Mouse (Mus musculus): ENCODE measurements around the gene Ift43. TPM values are rescaled to one million over a fixed set of nuclear protein-coding genes. Genes with fewer than 3 reads are reported as not detected.

The Ift43 gene
- total RNA-seq, 2 experiments from 2014 or later: 42.8 to 45.3 TPM

DNA sequence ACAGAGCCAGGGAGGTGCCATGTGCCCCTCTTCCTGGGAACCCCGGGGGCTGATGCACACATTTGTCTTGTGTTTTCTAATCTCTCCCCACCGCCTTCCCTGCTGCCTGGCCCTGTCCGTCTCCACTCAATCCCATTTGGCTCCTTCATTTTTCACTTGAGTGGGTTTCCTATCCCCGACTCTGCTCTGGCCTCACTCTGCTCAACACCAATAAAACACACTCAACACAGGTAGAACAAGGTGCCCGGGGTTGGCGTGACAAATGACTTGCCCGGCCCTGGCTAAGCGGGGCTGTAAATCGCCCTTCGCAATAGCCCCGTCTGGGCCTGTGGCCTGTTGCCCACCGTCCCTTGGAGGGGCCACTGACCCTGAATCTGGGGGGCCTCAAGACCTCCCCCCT lies 92.0 kb downstream of the Ift43 start:
- no peak for DNase-seq

GRCm38 (mm10) chr12:86175476-86175942 lies 93.2 kb downstream of the Ift43 start:
- no peak for DNase-seq

DNA sequence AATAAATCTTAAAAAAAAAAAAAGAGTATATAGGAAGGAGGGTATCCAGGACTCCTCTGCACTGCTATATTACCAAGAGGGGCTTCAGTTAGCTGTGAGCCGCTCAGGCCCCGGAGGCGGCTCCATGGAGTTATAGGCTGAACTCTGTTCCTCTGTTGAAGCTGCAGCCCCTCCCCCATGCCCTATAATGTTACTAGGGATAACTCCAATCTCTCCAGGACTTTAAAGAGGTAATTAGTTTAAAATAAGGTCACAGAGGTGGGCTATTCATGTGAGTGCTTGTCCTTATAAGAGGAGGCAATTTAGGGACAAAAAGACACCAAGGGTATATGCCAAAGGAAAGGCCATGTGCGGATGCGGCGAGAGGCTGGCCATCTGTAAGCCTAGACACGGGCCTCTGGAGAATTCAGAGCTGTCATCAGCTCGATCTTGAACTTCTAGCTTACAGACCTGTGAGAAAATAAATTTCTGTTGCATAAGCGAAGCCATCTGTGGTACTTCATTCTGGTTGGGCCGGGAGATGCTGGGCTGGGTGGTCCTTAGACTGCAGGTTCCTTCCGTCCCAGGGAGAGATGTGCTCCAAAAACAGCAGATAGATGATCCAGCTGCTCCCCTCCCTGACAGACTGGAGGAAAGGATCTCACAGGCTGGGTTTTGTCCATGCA lies 94.5 kb downstream of the Ift43 start:
- DNase-seq: peak; percentile 27

DNA sequence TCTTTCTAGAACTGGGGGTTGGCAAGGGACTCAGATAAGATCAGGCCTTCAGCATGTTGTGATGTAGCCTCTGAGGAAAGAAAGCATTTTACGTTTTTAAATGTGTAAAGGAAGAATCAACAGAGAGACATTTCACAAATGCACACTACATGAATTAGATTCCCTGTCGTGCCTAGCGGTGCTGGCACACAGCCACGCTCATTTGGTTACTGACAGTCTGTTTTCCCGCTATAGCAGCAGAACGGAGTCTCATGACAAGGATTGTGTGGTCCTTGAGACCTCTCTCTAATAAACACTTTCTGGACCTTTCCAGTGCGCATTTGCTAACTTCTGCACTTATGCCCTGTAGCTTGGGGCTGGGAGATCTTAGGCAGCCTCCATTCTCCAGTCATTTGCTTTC lies 96.9 kb downstream of the Ift43 start:
- DNase-seq: no peak

GRCm38 (mm10) chr12:86181320-86181751 lies 99.0 kb downstream of the Ift43 start:
- no peak for DNase-seq

GRCm38 (mm10) chr12:86181879-86182278 lies 99.5 kb downstream of the Ift43 start:
- DNase-seq: no peak

DNA sequence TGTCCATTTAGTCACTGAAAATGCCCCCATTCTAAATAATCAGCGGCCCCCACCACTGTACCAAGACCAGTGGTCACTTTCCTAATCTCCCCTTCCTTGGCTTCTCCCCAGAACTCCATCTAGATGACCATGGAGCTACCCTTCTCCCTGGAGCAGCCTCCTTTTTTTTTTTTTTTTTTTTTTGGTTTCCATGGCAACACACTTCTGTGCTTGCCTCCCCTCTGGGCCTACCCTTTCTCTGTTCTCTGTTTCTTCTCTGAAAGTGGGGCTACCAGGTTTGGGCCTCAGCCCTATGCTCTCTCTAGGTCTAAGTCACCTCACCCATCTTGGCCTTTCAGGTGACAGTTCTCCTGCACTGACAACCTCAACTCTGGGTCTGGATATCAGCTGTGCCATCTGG lies 100.1 kb downstream of the Ift43 start:
- no peak for DNase-seq

DNA sequence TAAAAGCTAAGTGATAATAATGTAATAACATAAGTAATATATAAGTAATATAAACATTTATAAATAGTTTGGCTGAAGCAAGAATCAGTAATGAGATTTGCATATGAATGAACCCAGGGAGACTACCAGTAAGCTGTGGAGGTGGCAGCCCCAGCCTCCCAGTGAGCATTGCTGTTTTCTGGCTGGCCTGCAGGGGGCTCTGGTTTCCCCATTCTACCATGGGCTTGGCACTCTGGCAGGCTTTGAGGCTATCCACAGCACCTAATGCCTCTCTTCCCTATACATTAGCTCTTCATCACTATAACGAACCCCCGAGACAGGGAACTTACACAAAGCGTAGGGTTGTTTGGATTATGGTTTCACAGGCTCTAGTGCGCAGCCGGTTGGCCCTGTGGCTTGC lies 105.8 kb downstream of the Ift43 start:
- DNase-seq: peak; percentile 33

- DNase-seq: peak; percentile 49
Observed at GRCm38 (mm10) chr12:86189601-86190323, 107.4 kb downstream of the Ift43 start.

DNA sequence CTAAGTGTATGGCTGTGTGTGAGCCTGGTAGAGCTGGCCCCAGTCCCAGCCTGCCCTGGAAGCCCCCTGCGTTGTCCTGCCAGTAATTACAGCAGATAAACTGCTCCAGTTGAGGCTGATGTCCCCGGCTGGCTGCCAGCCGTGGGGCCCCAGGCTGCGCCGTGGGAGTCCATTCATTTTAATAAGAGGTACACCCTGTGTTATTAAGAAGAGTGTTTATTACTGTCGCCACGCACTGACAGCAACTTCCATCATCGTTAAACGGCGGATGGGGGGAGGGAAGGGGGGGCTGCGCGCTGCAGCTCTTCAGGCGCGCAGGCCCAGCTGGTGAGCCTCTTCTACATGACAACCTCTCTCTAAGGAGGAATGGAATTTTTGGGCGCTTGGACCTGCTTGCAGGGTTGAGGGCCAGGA lies 109.7 kb downstream of the Ift43 start:
- DNase-seq: no peak

DNA sequence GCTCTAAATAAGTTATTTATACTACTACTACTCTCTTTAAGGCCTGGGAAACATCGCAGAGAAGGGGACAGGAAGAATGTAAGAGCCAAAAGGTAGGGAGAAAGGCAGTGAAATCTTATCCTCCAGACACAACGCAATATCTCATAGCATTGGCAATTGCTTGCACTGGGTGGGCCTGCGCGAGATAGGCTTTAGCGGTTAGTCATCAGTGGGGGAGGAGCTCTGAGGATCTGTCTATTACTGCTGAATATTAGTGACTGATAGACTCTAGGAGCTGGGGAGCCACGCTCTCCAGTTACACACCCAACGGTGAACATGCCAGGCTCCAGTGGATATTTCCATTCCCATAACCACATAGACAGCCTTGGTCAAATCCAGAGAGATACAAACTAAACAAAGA lies 114.6 kb downstream of the Ift43 start:
- no peak for DNase-seq

GRCm38 (mm10) chr12:86203443-86204057 lies 121.2 kb downstream of the Ift43 start:
- no peak for DNase-seq

DNA sequence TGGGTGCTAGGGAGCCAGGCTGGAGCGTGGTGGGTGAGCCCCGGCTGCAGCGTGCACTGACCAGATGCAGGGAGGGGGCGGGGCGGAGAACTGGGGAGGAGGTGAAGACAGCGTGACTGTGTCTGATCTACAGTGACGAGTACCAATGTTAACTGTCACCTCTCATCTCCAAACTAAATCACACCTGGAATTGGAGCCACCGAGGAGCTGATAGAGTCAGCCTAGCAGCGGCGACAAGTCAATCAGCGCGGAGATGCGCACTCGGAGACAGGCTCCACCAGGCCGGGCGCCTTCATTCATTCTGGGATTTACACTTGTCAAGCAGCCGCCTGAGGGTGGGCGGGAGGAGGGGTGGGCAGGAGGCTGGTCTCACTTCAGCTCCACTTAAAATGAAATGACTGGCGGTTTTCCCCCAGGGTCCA lies 128.8 kb downstream of the Ift43 start:
- DNase-seq: no peak

Other genes with a start within 250 kb of the Ift43 start
- 10 to 100 TPM; 18.6 to 19.2 TPM for gene Tgfb3, start 3.5 kb upstream of the Ift43 start, total RNA-seq (2021)
- gene Gpatch2l, start 159.3 kb downstream of the Ift43 start, total RNA-seq (2021): 10 to 100 TPM; 17.9 to 18.3 TPM